Mouse (Mus musculus) brain, embryonic 14.5 days (tissue): ENCODE results near the gene Cabp2.

Source experiments
- CTCF ChIP-seq: fragments of 200-500 bp; IDR thresholded peaks from 2 replicates; pipeline ENCODE4 v1.5.1; 2012; ENCODE audit warnings: inconsistent platforms, mild to moderate bottlenecking, moderate library complexity, borderline replicate concordance; ENCODE audit not compliant: insufficient read depth, insufficient read length; ENCODE audit errors: extremely low read depth
- POLR2A ChIP-seq: fragments of 200-500 bp; IDR thresholded peaks from 2 replicates; pipeline ENCODE4 v1.6.1; 2012; ENCODE audit warnings: mild to moderate bottlenecking, inconsistent platforms, borderline replicate concordance; ENCODE audit not compliant: poor library complexity, insufficient read depth, insufficient read length, severe bottlenecking; ENCODE audit errors: extremely low read depth

DNA sequence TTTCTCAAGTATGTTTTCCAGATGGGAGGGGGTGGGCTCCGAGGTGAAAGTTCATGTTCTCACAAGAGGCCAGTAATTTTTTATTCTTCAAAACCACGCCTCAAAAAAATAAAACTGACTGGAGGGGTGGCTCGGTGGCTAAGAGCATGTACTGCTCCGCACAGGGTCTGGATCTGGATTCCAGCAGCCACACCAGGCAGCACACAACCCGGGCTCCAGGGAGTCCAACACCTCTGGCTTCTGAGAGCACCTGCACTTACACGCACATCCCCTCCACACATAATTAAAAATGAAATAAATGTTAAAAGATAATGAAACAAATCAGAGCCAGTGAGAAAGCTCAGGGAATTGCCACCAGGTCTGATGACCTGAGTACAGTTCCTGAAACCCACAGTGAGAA, 15.1 kb upstream of the Cabp2 start:
- TF ChIP-seq POLR2A (no peak), CTCF (no peak)
